Mouse (Mus musculus) stomach, postnatal 0 days (tissue): Measurements from ENCODE around the gene Cbarp. TPM values are rescaled to one million over a fixed set of nuclear protein-coding genes. Genes with fewer than 3 reads are reported as not detected.
A peak's percentile ranks its signal among the peaks of the same experiment; 100 is the strongest.

Experiments used
- ATAC-seq: fragments of 200-750 bp; cut with Nextera tagmentation; 2 replicates; pipeline ENCODE4 v1.8.0; 2017; ENCODE audit not compliant: low FRiP score, low TSS enrichment
- DNase-seq: peaks from one replicate; pipeline ENCODE4 v3.0.0-alpha.2; 2016; ENCODE audit warnings: low spot score
- H3K27ac ChIP-seq: fragments of 300-500 bp; sonication (generic); replicated peaks from 2 replicates; pipeline ENCODE4 v1.5.1; 2014; ENCODE audit warnings: mild to moderate bottlenecking, control low read depth
- H3K27me3 ChIP-seq: fragments of 300-500 bp; sonication (generic); 2 replicates; pipeline ENCODE4 v1.6.1; 2014; ENCODE audit warnings: low read length; ENCODE audit not compliant: control insufficient read depth, insufficient read depth
- H3K36me3 ChIP-seq: fragments of 300-500 bp; sonication (generic); 2 replicates; pipeline ENCODE4 v1.6.1; 2014; ENCODE audit warnings: low read length, mixed read lengths; ENCODE audit not compliant: control insufficient read depth, insufficient read depth
- H3K4me1 ChIP-seq: fragments of 300-500 bp; sonication (generic); replicated peaks from 2 replicates; pipeline ENCODE4 v1.6.1; 2014; ENCODE audit warnings: antibody characterized with exemption; ENCODE audit not compliant: control insufficient read depth, insufficient read depth
- H3K4me2 ChIP-seq: fragments of 300-500 bp; sonication (generic); replicated peaks from 2 replicates; pipeline ENCODE4 v1.6.1; 2014; ENCODE audit warnings: low read depth, mild to moderate bottlenecking, control low read depth, moderate library complexity
- H3K4me3 ChIP-seq: fragments of 300-500 bp; sonication (generic); 2 replicates; pipeline ENCODE4 v1.5.1; 2014; ENCODE audit warnings: low read depth, low read length, control low read depth
- H3K9ac ChIP-seq: fragments of 300-500 bp; sonication (generic); 2 replicates; pipeline ENCODE4 v1.6.1; 2014; ENCODE audit warnings: mild to moderate bottlenecking, low read length, control low read depth, mixed read lengths
- H3K9me3 ChIP-seq: fragments of 300-500 bp; sonication (generic); 2 replicates; pipeline ENCODE4 v1.6.1; 2016; ENCODE audit warnings: low read length; ENCODE audit not compliant: control insufficient read depth
- CTCF ChIP-seq: IDR thresholded peaks from 2 replicates; pipeline ENCODE4 v1.5.1; 2016; ENCODE audit warnings: antibody characterized with exemption, low read depth, mild to moderate bottlenecking, moderate library complexity
- EP300 ChIP-seq: optimal IDR thresholded peaks from 2 replicates; pipeline ENCODE3; 2016; ENCODE audit warnings: antibody characterized with exemption
- WGBS: fragments of 180-500 bp; shearing (Covaris S2); extraction: QIAGEN DNeasy Blood & Tissue Kit; methylation state at CpG from one replicate; pipeline ENCODE4 v1.1.7; 2014; 5-methylcytosine and 5-hydroxymethylcytosine counted together
- polyA plus RNA-seq: library from polyadenylated mRNA; unstranded; fragments of >200 nt; fragmentation: Nextera tagmentation; extraction: Ambion mirVana; gene quantifications from 2 replicates; pipeline ENCODE4 v1.2.1, GENCODE M21; 2015

The Cbarp gene
- polyA plus RNA-seq, 1 experiment from 2014 or later, result 4.2 TPM

DNA sequence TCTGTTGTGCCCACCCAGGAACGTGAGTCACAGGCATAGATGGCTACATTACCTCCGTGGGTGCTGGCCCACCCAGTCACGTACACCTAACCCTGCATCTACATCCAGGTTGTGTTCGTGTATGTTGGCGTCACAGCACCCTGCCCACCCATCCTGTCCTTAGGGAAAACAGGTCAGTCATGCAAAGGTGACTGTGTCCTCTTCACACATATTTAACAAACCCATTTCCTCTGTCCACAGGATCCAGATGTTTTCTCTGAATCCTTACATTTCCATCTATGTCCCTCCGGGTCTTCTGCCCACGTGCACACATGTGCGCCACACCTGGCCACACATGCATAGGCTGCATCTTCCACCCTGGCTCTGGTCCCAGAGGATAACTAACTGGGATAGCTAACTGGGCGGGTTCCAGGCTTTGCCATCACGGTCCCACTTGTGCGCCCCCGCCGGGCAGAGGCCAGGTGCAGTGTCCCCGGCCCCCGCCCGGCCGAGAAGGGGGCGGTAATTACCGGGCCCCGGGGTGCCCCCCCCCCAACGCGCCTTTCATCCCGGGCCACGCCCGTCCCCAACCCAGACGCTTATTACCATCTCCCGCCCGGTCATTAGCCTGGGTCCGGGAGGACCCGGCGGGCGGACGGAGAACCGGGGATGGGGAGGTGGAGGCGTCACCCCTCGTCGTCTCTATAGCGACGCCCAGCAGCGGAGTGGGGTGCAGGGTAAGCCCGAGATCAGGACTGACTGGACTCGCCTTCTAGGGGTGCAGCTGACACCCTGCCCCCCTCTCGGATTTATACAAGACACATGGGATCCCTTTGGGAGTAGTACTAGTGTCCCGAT, 23.7 kb upstream of the Cbarp start:
- Histone ChIP-seq H3K4me3 (peak overlapping the region; percentile 41), H3K27me3 (no peaks in the 10 kb centered on the region), H3K9ac (peak overlapping the region; percentile 62), H3K27ac (peak overlapping the region; percentile 82), H3K36me3 (no peaks in the 10 kb centered on the region), H3K4me2 (peak overlapping the region; percentile 89), H3K9me3 (no peaks in the 10 kb centered on the region), H3K4me1 (peaks cover 18% of the 10 kb centered on the region)
- ATAC-seq (no peak), DNase-seq (no peak)
- no peak for TF ChIP-seq CTCF
- no peak for TF ChIP-seq EP300
- 9% methylated on average over 38 of the region's 44 CpGs for WGBS

DNA sequence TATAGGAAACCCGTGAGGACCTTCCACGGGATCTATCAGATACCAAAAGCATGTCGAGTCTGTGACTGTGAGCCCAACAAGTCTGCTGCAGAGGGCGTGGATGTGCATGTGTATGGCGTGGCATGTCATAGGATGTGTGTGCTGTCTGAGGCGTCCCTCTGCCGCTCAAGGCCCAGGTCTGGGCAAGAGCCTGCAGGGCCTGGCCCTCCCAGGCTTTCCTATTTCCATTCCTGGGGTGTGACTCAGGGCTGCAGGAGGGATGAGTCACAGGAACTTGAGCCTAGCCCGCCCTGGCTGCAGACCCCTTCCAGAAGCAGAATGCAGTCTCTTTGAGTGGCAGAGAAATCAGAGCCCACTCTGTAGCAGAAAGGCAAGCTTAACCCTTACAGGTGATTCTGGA, 23.1 kb upstream of the Cbarp start:
- 38% methylated on average over 8 of the region's 8 CpGs for WGBS
- H3K27ac ChIP-seq, result peak overlapping the region; percentile 82
- H3K36me3 ChIP-seq, result no peaks in the 10 kb centered on the region
- TF ChIP-seq EP300 (no peak), CTCF (peak; percentile 24)
- no peak for ATAC-seq
- H3K4me3 ChIP-seq, result no peak overlapping the region
- H3K9me3 ChIP-seq, result no peaks in the 10 kb centered on the region
- H3K4me2 ChIP-seq, result peak overlapping the region; percentile 89; the same call in 1 of the 2 replicates
- H3K4me1 ChIP-seq, result peaks cover 24% of the 10 kb centered on the region
- peak; percentile 60 for DNase-seq
- no peaks in the 10 kb centered on the region for H3K27me3 ChIP-seq
- no peak overlapping the region; the same call in 1 of the 2 replicates for H3K9ac ChIP-seq

DNA sequence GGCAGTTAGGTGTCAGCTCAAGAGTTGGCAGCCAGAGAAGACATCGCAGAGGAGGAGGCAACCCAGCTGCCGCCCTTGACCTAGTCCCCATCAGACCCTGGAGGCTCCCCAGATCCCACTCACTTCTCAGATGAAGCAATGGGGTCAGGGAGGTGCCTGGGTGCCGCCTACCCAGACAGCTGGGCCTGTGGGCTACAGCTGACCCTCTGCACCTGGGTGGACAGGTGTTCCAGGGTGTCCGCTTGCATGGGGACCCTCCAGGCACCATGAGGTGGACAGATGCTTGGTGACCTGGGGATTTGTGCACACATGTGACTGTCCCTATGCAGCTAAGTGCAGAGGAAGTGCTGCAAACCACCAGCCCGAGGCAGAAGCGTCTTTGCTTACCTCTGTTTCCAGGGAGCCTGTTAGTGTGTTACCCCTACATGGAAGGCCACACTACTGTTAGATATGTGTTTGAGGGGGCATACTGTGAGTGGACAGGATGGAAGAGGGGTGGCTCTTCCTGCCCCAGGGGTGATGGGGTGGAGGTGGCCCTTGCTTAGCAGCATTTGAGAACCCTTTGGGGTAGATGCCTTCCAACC, 22.2 kb upstream of the Cbarp start:
- DNase-seq, result no peak
- Histone ChIP-seq H3K4me1 (peaks cover 22% of the 10 kb centered on the region), H3K27ac (peak overlapping the region; percentile 97), H3K27me3 (no peaks in the 10 kb centered on the region), H3K9ac (no peak overlapping the region), H3K36me3 (no peaks in the 10 kb centered on the region), H3K4me2 (no peak overlapping the region), H3K9me3 (no peaks in the 10 kb centered on the region), H3K4me3 (no peak overlapping the region)
- 77% methylated on average over 6 of the region's 6 CpGs for WGBS
- no peak for TF ChIP-seq EP300
- TF ChIP-seq CTCF, result no peak
- no peak for ATAC-seq

DNA sequence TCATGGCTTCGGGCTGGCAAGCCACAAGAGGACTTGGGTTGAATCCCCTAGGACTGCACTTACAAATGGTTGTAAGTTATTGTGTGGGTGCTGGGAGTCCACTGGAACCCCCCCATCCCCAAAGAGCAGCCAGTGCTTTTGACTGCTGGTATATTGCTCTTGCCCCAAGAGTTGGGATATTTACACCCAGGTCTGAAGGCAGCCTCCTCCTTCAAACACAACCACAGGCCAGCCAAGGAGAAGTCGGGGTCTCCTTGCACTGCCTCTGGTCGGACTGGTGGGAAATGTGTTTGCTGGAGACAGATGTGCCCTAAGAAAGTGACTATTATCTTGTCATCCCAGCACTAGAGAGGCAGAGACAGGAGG, 21.6 kb upstream of the Cbarp start:
- H3K27ac ChIP-seq, result peak overlapping the region; percentile 97
- ATAC-seq, result no peak
- no peak for DNase-seq
- WGBS, result 71% methylated on average over 3 of the region's 3 CpGs
- H3K9ac ChIP-seq, result peak overlapping the region; percentile 35; the same call in 1 of the 2 replicates
- H3K36me3 ChIP-seq, result 0 out of 2 replicates have a peak, but pooled peaks cover under 1% of the 10 kb centered on the region
- peaks cover 22% of the 10 kb centered on the region for H3K4me1 ChIP-seq
- no peak for TF ChIP-seq CTCF
- no peak for TF ChIP-seq EP300
- H3K27me3 ChIP-seq, result no peaks in the 10 kb centered on the region
- no peak overlapping the region for H3K4me3 ChIP-seq
- no peak overlapping the region for H3K4me2 ChIP-seq
- no peaks in the 10 kb centered on the region for H3K9me3 ChIP-seq

- Histone ChIP-seq H3K4me2 (peak overlapping the region; percentile 68), H3K9me3 (no peaks in the 10 kb centered on the region), H3K27ac (peak overlapping the region; percentile 97), H3K9ac (peak overlapping the region; percentile 63), H3K4me3 (peak overlapping the region; percentile 34), H3K27me3 (no peaks in the 10 kb centered on the region), H3K36me3 (peaks cover 4% of the 10 kb centered on the region), H3K4me1 (peaks cover 22% of the 10 kb centered on the region)
- no peak; the same call in 1 of the 2 replicates for ATAC-seq
- 12% methylated on average over 7 of the region's 7 CpGs for WGBS
- TF ChIP-seq CTCF (no peak), EP300 (no peak)
- no peak for DNase-seq
Observed at GRCm38 (mm10) chr10:80161522-80162242, 21.0 kb upstream of the Cbarp start.
